Mouse (Mus musculus) heart, adult 2 months (tissue): ENCODE measurements around the gene Wnt5b.

ENCODE experiments used
- CTCF ChIP-seq: fragments of 200-600 bp; IDR thresholded peaks from 2 replicates; pipeline ENCODE4 v1.8.1; 2022; ENCODE audit warnings: antibody characterized with exemption, mild to moderate bottlenecking, moderate library complexity
- EP300 ChIP-seq: fragments of 200-500 bp; IDR thresholded peaks from 2 replicates; pipeline ENCODE4 v1.6.1; 2011; ENCODE audit warnings: low read depth, low read length, control low read depth; ENCODE audit not compliant: insufficient read depth
- POLR2A ChIP-seq: fragments of 200-500 bp; IDR thresholded peaks from 2 replicates; pipeline ENCODE4 v1.6.1; 2011; ENCODE audit warnings: mild to moderate bottlenecking, low read depth, low read length, control low read depth; ENCODE audit not compliant: insufficient read depth

- TF ChIP-seq POLR2A (no peak), EP300 (no peak), CTCF (no peak)
These were observed 157.7 kb downstream of the Wnt5b start for GRCm38 (mm10) chr6:119386421-119386820.
